Mouse (Mus musculus) limb, embryonic 13.5 days (tissue): ENCODE results near the gene Cadps. TPM values are rescaled to one million over a fixed set of nuclear protein-coding genes. Genes with fewer than 3 reads are reported as not detected.

Experiments
- ATAC-seq: fragments of 200-750 bp; cut with Nextera tagmentation; 2 replicates; pipeline ENCODE4 v1.8.0; 2017; ENCODE audit warnings: low read depth, moderate number of reproducible peaks, moderate TSS enrichment; ENCODE audit not compliant: low FRiP score
- H3K27ac ChIP-seq: fragments of 300-500 bp; sonication (generic); 2 replicates; pipeline ENCODE4 v1.5.1; 2015; ENCODE audit warnings: inconsistent platforms, mild to moderate bottlenecking, moderate library complexity
- H3K27me3 ChIP-seq: fragments of 300-500 bp; sonication (generic); 2 replicates; pipeline ENCODE4 v1.6.1; 2015; ENCODE audit warnings: mild to moderate bottlenecking, inconsistent platforms
- H3K36me3 ChIP-seq: fragments of 300-500 bp; sonication (generic); 2 replicates; pipeline ENCODE4 v1.6.1; 2015; ENCODE audit warnings: inconsistent platforms, mild to moderate bottlenecking, moderate library complexity
- H3K4me1 ChIP-seq: fragments of 300-500 bp; sonication (generic); 2 replicates; pipeline ENCODE4 v1.6.1; 2015; ENCODE audit warnings: inconsistent platforms
- H3K4me2 ChIP-seq: fragments of 300-500 bp; sonication (generic); replicated peaks from 2 replicates; pipeline ENCODE4 v1.6.1; 2015; ENCODE audit warnings: inconsistent platforms, mild to moderate bottlenecking, moderate library complexity
- H3K4me3 ChIP-seq: fragments of 300-500 bp; sonication (generic); 2 replicates; pipeline ENCODE4 v1.5.1; 2015; ENCODE audit warnings: moderate library complexity, mild to moderate bottlenecking, inconsistent platforms
- H3K9ac ChIP-seq: fragments of 300-500 bp; sonication (generic); 2 replicates; pipeline ENCODE4 v1.6.1; 2015; ENCODE audit warnings: mild to moderate bottlenecking, inconsistent platforms
- H3K9me3 ChIP-seq: fragments of 300-500 bp; sonication (generic); 2 replicates; pipeline ENCODE4 v1.6.1; 2016; ENCODE audit warnings: inconsistent platforms
- WGBS: fragments of 180-500 bp; shearing (Covaris S2); methylation state at CpG from one replicate; pipeline ENCODE4 v1.1.7; 2015; 5-methylcytosine and 5-hydroxymethylcytosine counted together
- polyA plus RNA-seq: library from polyadenylated mRNA; unstranded; fragments of >200 nt; fragmentation: Nextera tagmentation; extraction: Ambion mirVana; gene quantifications from 2 replicates; pipeline ENCODE4 v1.2.1, GENCODE M21; 2015

The Cadps gene
- polyA plus RNA-seq, 1 experiment from 2014 or later = 0.87 TPM

DNA sequence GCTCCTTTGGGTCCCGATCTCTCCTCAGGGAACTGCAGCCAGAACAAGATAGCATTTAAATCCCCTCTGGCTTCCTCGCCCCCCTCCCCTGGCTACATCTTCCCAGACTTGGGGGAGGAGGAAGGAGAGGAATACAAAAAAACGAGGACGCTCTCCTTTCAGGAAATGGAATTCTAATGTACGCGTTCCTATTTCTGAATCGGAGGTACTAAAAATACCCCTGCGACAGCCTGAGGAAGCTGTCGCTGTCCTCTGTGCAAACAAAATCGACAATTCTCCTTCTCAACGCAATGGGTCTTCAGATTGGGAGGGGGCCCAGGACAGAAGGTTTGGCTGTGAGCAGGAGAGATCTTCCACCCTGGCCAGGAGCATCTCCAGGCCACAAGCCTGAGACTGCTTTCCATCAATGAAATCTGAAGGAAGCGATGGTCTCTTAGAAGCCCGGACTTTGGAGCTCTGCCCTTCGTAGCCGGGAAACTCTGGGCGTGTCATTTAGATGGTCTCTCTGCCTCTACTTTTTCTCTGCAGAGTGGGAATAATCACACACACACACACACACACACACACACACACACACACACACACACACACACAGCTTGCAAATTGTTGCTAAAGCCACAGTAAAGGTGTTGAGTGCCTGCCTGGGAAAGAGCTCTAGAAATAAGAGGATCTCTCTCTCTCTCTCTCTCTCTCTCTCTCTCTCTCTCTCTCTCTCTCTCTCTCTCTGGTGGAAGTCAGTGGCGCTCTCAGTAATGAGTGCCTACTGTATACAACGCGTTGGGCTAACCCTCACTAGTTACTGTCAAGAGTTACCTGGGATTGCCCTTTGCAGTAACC is 482.4 kb downstream of the Cadps start:
- no peak overlapping the region for H3K9ac ChIP-seq
- no peak overlapping the region for H3K27ac ChIP-seq
- no peaks in the 10 kb centered on the region for H3K9me3 ChIP-seq
- 0 out of 2 replicates have a peak overlapping the region, but pooled peaks have one; percentile 3 for H3K4me3 ChIP-seq
- peaks cover 21% of the 10 kb centered on the region for H3K4me1 ChIP-seq
- H3K4me2 ChIP-seq = 0 out of 2 replicates have a peak overlapping the region, but pooled peaks have one; percentile 16
- no peak for ATAC-seq
- 2% methylated on average over 19 of the region's 19 CpGs for WGBS
- H3K27me3 ChIP-seq = peaks cover 100% of the 10 kb centered on the region
- no peaks in the 10 kb centered on the region for H3K36me3 ChIP-seq

DNA sequence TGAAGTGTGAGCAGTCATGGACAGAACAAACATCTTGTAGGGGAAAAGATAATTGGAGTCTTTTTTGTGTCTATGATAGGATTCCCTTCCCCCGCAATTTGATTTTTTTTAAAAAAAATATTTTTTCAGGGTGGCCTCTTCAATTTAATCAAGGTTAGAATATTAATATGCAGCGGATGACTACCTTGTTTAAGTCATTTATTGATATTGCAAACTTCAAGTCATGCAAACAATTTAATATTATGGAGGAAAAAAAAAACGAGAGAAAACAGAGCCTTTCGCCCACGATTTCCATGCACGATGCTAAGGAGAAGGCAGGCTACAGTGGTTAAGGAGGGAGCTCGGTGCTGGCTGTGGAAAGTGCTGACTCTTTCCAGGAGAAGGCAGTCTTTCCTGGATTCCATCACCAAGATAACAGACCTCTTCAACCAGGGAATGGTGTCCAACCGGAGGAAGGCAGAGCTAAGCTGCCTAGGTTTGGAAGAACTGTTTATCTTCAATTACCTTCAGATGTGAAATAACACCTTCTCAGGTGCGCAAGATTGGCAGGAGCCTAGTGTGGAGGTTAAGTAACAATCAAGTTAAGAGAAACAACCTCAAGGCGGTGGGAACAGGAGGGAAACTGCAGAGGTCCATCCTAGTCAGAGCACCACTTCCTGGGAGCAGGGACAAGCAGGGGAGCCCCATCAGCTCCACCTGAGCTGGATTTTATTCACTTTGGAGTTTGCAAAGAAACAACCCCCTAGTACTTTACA is 483.9 kb downstream of the Cadps start:
- no peaks in the 10 kb centered on the region for H3K9me3 ChIP-seq
- WGBS = under 1% methylated on average over 10 of the region's 10 CpGs
- peaks cover 99% of the 10 kb centered on the region for H3K27me3 ChIP-seq
- no peaks in the 10 kb centered on the region for H3K36me3 ChIP-seq
- peaks cover 10% of the 10 kb centered on the region; the same call in 1 of the 2 replicates for H3K4me1 ChIP-seq
- no peak for ATAC-seq
- H3K9ac ChIP-seq = no peak overlapping the region
- no peak overlapping the region for H3K27ac ChIP-seq
- H3K4me3 ChIP-seq = no peak overlapping the region
- no peak overlapping the region for H3K4me2 ChIP-seq

DNA sequence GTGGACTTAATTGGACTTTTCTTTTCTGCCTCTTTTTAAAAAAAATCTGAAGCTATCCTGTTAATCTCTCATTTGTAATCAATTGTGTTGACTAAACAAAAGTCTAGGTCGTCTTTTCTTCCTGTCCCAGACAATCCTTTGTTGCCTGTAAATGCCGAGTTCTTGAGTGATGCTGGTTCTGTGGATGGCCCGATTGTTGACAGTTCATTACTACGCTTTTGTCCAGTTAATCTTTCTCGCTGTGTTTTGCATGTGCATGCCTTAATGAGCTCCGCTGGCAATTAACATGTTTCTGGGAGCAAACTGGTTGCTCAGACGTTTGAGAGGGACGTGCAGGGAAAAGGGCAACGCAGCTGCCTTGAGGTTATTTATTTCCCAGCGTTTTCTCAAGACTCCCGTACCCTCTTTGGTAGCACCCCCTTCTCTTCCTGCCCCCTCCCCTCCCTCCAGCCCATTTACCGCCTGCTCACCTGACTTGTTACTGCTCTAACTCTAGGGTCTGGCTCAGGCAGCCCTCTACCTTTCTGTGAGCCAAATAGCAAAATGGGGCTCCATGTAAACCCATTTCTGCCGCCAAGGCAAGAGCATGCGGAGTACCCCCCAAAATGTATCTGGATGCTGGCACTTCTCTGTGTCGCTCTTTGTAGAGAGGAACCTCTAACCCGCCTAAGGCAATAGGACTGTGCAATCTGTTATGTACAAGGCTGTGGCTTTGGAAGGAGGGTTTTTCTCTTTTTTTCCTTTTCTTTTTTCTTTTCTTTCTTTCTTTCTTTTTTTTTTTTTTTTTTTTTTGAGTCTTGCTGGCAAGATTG is 484.7 kb downstream of the Cadps start:
- H3K4me3 ChIP-seq = no peak overlapping the region
- ATAC-seq = no peak
- H3K4me2 ChIP-seq = no peak overlapping the region
- no peaks in the 10 kb centered on the region for H3K9me3 ChIP-seq
- peaks cover 98% of the 10 kb centered on the region for H3K27me3 ChIP-seq
- under 1% methylated on average over 16 of the region's 16 CpGs for WGBS
- H3K36me3 ChIP-seq = no peaks in the 10 kb centered on the region
- peaks cover 10% of the 10 kb centered on the region; the same call in 1 of the 2 replicates for H3K4me1 ChIP-seq
- no peak overlapping the region for H3K27ac ChIP-seq
- no peak overlapping the region for H3K9ac ChIP-seq

DNA sequence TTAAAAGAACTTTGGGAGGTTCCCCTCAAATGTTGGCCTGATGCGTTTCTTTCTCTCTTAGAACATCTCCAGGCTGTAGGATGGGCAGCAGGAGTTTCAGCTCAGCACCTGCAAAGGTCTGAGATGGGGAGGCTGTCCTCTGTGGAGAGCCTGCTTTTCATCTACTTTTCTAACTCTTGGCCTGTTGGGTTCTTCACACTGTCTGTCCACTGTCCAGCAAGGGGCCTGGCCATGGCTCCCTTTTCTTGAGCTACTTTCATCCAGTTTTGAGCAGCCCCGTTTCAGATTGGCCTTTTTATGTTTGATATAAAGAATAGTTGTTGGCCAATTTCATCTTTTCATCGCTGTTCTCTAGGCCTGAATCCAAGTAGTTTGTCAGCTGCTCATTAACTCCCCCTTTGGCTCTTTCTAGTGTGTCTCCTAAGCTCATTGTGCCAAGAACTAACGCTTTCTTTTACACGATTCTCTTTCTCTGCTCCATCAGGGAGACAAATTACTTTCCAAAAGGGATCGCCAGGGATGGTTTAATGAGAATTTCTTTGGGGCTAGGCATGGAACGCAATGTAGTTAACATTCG is 485.4 kb downstream of the Cadps start:
- Histone ChIP-seq H3K27me3 (peaks cover 92% of the 10 kb centered on the region), H3K4me1 (peaks cover 10% of the 10 kb centered on the region; the same call in 1 of the 2 replicates), H3K27ac (no peak overlapping the region), H3K9ac (no peak overlapping the region), H3K36me3 (no peaks in the 10 kb centered on the region), H3K4me3 (no peak overlapping the region), H3K9me3 (no peaks in the 10 kb centered on the region), H3K4me2 (no peak overlapping the region)
- no peak for ATAC-seq
- 5% methylated on average over 8 of the region's 8 CpGs for WGBS

DNA sequence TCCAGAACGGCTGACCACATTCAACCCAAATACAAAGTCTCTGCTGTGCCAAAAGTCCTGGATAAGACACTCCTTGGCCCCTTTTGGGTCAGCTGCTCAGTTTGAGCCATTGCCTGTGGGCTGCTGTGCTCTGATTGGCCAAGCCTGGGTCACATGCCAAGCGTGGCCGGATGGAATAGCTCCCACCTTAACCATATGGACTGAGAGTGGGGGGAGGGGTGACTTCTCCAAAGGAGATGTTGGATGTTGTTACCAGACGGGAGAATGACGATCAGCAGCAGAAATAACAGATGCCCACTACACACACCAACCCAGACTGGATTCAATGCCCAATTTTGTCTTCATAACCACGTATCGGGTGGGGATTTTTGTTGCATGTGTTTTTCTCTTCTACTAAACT is 488.0 kb downstream of the Cadps start:
- no peak overlapping the region for H3K9ac ChIP-seq
- no peak overlapping the region for H3K4me2 ChIP-seq
- H3K9me3 ChIP-seq = no peaks in the 10 kb centered on the region
- H3K4me3 ChIP-seq = no peak overlapping the region
- no peak for ATAC-seq
- WGBS = 32% methylated on average over 7 of the region's 7 CpGs
- no peak overlapping the region for H3K27ac ChIP-seq
- H3K36me3 ChIP-seq = no peaks in the 10 kb centered on the region
- 0 out of 2 replicates have a peak, but pooled peaks cover 2% of the 10 kb centered on the region for H3K4me1 ChIP-seq
- peaks cover 68% of the 10 kb centered on the region for H3K27me3 ChIP-seq

DNA sequence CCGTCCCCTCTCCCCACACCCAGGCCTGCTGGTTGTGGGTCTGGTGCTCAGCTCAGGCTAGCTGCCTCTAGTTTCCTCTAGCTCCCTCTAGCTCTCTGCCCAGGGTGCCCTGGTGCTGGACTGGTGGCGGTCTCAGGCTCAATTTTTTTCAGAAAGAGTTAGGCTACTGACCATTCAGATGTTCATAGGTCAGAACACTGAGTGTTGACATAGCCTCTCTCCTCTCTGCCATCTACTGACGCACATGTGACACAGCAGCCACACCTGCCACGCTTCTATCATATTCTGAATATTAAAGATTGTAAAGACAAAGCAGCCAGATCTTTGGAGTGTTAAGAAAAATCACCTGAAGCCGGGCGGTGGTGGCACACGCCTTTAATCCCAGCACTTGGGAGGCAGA is 489.3 kb downstream of the Cadps start:
- no peak overlapping the region for H3K27ac ChIP-seq
- 86% methylated on average over 7 of the region's 7 CpGs for WGBS
- peaks cover 55% of the 10 kb centered on the region for H3K27me3 ChIP-seq
- no peak overlapping the region for H3K4me2 ChIP-seq
- H3K4me1 ChIP-seq = 0 out of 2 replicates have a peak, but pooled peaks cover 2% of the 10 kb centered on the region
- no peak overlapping the region for H3K9ac ChIP-seq
- H3K9me3 ChIP-seq = no peaks in the 10 kb centered on the region
- H3K36me3 ChIP-seq = no peaks in the 10 kb centered on the region
- ATAC-seq = no peak
- no peak overlapping the region for H3K4me3 ChIP-seq
